Mouse (Mus musculus): ENCODE data around the gene Neurod6. TPM values are rescaled to one million over a fixed set of nuclear protein-coding genes. Genes with fewer than 3 reads are reported as not detected.

Neurod6 gene
- polyA plus RNA-seq, 1 experiment from 2014 or later = 475 TPM

- peak overlapping the region; percentile 96 for H3K27ac ChIP-seq (replicated peaks)
- no peaks in the 10 kb centered on the region for H3K36me3 ChIP-seq
- WGBS = 5% methylated on average over 8 of the region's 8 CpGs
- H3K27me3 ChIP-seq = no peaks in the 10 kb centered on the region
- H3K4me1 ChIP-seq = peaks cover 13% of the 10 kb centered on the region
- H3K9ac ChIP-seq (replicated peaks) = peak overlapping the region; percentile 64
- no peaks in the 10 kb centered on the region for H3K9me3 ChIP-seq
- peak overlapping the region; percentile 42 for H3K4me3 ChIP-seq
- no peak for ATAC-seq (replicated peaks)
- H3K4me2 ChIP-seq (replicated peaks) = peak overlapping the region; percentile 73
Observed at GRCm38 (mm10) chr6:55677326-55677725, 3.7 kb downstream of the Neurod6 start.

- 2% methylated on average over 27 of the region's 27 CpGs for WGBS
- H3K4me1 ChIP-seq = peaks cover 13% of the 10 kb centered on the region
- no peaks in the 10 kb centered on the region for H3K9me3 ChIP-seq
- peak overlapping the region; percentile 96 for H3K27ac ChIP-seq (replicated peaks)
- H3K36me3 ChIP-seq = no peaks in the 10 kb centered on the region
- no peaks in the 10 kb centered on the region for H3K27me3 ChIP-seq
- peak overlapping the region; percentile 42 for H3K4me3 ChIP-seq
- peak overlapping the region; percentile 64 for H3K9ac ChIP-seq (replicated peaks)
- ATAC-seq (replicated peaks) = peak; percentile 69
- H3K4me2 ChIP-seq (replicated peaks) = peak overlapping the region; percentile 73
Observed at GRCm38 (mm10) chr6:55676663-55677311, 4.3 kb downstream of the Neurod6 start.

- WGBS = 52% methylated on average over 6 of the region's 6 CpGs
- peak overlapping the region; percentile 96 for H3K27ac ChIP-seq (replicated peaks)
- 0 out of 2 replicates have a peak, but pooled peaks have one; percentile 7 for ATAC-seq (replicated peaks)
- H3K9me3 ChIP-seq = no peaks in the 10 kb centered on the region
- peak overlapping the region; percentile 73 for H3K4me2 ChIP-seq (replicated peaks)
- no peaks in the 10 kb centered on the region for H3K36me3 ChIP-seq
- H3K4me3 ChIP-seq = peak overlapping the region; percentile 42
- H3K9ac ChIP-seq (replicated peaks) = peak overlapping the region; percentile 64
- H3K27me3 ChIP-seq = no peaks in the 10 kb centered on the region
- peaks cover 13% of the 10 kb centered on the region for H3K4me1 ChIP-seq
Observed at GRCm38 (mm10) chr6:55676141-55676662, 4.9 kb downstream of the Neurod6 start.

- Histone ChIP-seq H3K9me3 (no peaks in the 10 kb centered on the region), H3K4me3 (no peak overlapping the region), H3K36me3 (no peaks in the 10 kb centered on the region), H3K4me2 (replicated peaks) (no peak overlapping the region), H3K9ac (replicated peaks) (no peak overlapping the region), H3K4me1 (no peaks in the 10 kb centered on the region), H3K27me3 (no peaks in the 10 kb centered on the region), H3K27ac (replicated peaks) (no peak overlapping the region)
- ATAC-seq (replicated peaks) = no peak
- WGBS = 81% methylated on average over 3 of the region's 3 CpGs
Observed at GRCm38 (mm10) chr6:55667801-55668200, 13.3 kb downstream of the Neurod6 start.

GRCm38 (mm10) chr6:55661126-55661915 lies 19.7 kb downstream of the Neurod6 start:
- Histone ChIP-seq H3K27me3 (no peaks in the 10 kb centered on the region), H3K36me3 (no peaks in the 10 kb centered on the region), H3K4me3 (no peak overlapping the region), H3K4me1 (no peaks in the 10 kb centered on the region), H3K4me2 (replicated peaks) (no peak overlapping the region), H3K9me3 (no peaks in the 10 kb centered on the region), H3K9ac (replicated peaks) (no peak overlapping the region), H3K27ac (replicated peaks) (no peak overlapping the region; the same call in 1 of the 2 replicates)
- no peak for ATAC-seq (replicated peaks)
- 70% methylated on average over 5 of the region's 5 CpGs for WGBS

GRCm38 (mm10) chr6:55649996-55650395 lies 31.1 kb downstream of the Neurod6 start:
- H3K4me3 ChIP-seq = no peak overlapping the region
- H3K4me2 ChIP-seq (replicated peaks) = no peak overlapping the region
- 62% methylated on average over 3 of the region's 3 CpGs for WGBS
- no peaks in the 10 kb centered on the region for H3K36me3 ChIP-seq
- peak overlapping the region; percentile 94 for H3K27ac ChIP-seq (replicated peaks)
- no peak overlapping the region for H3K9ac ChIP-seq (replicated peaks)
- no peak for ATAC-seq (replicated peaks)
- no peaks in the 10 kb centered on the region for H3K27me3 ChIP-seq
- H3K4me1 ChIP-seq = peaks cover 50% of the 10 kb centered on the region
- H3K9me3 ChIP-seq = no peaks in the 10 kb centered on the region

- Histone ChIP-seq H3K4me1 (peaks cover 50% of the 10 kb centered on the region), H3K4me2 (replicated peaks) (no peak overlapping the region), H3K27me3 (no peaks in the 10 kb centered on the region), H3K9ac (replicated peaks) (no peak overlapping the region), H3K9me3 (no peaks in the 10 kb centered on the region), H3K36me3 (no peaks in the 10 kb centered on the region), H3K4me3 (no peak overlapping the region), H3K27ac (replicated peaks) (peak overlapping the region; percentile 94)
- 57% methylated on average over 8 of the region's 8 CpGs for WGBS
- ATAC-seq (replicated peaks) = no peak
Observed at GRCm38 (mm10) chr6:55649581-55649980, 31.5 kb downstream of the Neurod6 start.

- Histone ChIP-seq H3K9ac (replicated peaks) (no peak overlapping the region), H3K27me3 (no peaks in the 10 kb centered on the region), H3K4me1 (peaks cover 50% of the 10 kb centered on the region), H3K4me3 (no peak overlapping the region), H3K9me3 (no peaks in the 10 kb centered on the region), H3K36me3 (no peaks in the 10 kb centered on the region), H3K27ac (replicated peaks) (peak overlapping the region; percentile 94), H3K4me2 (replicated peaks) (no peak overlapping the region)
- 41% methylated on average over 3 of the region's 3 CpGs for WGBS
- no peak for ATAC-seq (replicated peaks)
Observed at GRCm38 (mm10) chr6:55648886-55649285, 32.2 kb downstream of the Neurod6 start.

GRCm38 (mm10) chr6:55647771-55648280 lies 33.2 kb downstream of the Neurod6 start:
- peak overlapping the region; percentile 22; the same call in 1 of the 2 replicates for H3K4me2 ChIP-seq (replicated peaks)
- H3K9me3 ChIP-seq = no peaks in the 10 kb centered on the region
- peaks cover 53% of the 10 kb centered on the region for H3K4me1 ChIP-seq
- H3K36me3 ChIP-seq = no peaks in the 10 kb centered on the region
- peak; percentile 46 for ATAC-seq (replicated peaks)
- WGBS = 21% methylated on average over 8 of the region's 8 CpGs
- H3K9ac ChIP-seq (replicated peaks) = peak overlapping the region; percentile 26
- H3K27ac ChIP-seq (replicated peaks) = peak overlapping the region; percentile 94
- H3K4me3 ChIP-seq = 0 out of 2 replicates have a peak overlapping the region, but pooled peaks have one; percentile 3
- no peaks in the 10 kb centered on the region for H3K27me3 ChIP-seq

- Histone ChIP-seq H3K9ac (replicated peaks) (peak overlapping the region; percentile 26), H3K36me3 (no peaks in the 10 kb centered on the region), H3K9me3 (no peaks in the 10 kb centered on the region), H3K27me3 (no peaks in the 10 kb centered on the region), H3K4me3 (0 out of 2 replicates have a peak overlapping the region, but pooled peaks have one; percentile 3), H3K4me2 (replicated peaks) (peak overlapping the region; percentile 22), H3K4me1 (peaks cover 53% of the 10 kb centered on the region), H3K27ac (replicated peaks) (peak overlapping the region; percentile 94)
- WGBS = 33% methylated on average over 9 of the region's 9 CpGs
- peak; percentile 83 for ATAC-seq (replicated peaks)
Observed at GRCm38 (mm10) chr6:55646824-55647560, 34.1 kb downstream of the Neurod6 start.

- Histone ChIP-seq H3K27ac (replicated peaks) (peak overlapping the region; percentile 94), H3K4me3 (no peak overlapping the region), H3K4me2 (replicated peaks) (peak overlapping the region; percentile 22), H3K4me1 (peaks cover 53% of the 10 kb centered on the region), H3K9ac (replicated peaks) (0 out of 2 replicates have a peak overlapping the region, but pooled peaks have one; percentile 17), H3K9me3 (no peaks in the 10 kb centered on the region), H3K27me3 (no peaks in the 10 kb centered on the region), H3K36me3 (no peaks in the 10 kb centered on the region)
- 40% methylated on average over 14 of the region's 14 CpGs for WGBS
- ATAC-seq (replicated peaks) = peak; percentile 66
Observed at GRCm38 (mm10) chr6:55646111-55646823, 34.8 kb downstream of the Neurod6 start.
